Mouse (Mus musculus) heart, adult 2 months (tissue): Measurements from ENCODE around the gene Tnfsf13. TPM values are rescaled to one million over a fixed set of nuclear protein-coding genes. Genes with fewer than 3 reads are reported as not detected.

Source experiments
- DNase-seq, 2 experiments: peaks; one replicate each; pipeline ENCODE4 v3.0.0; 2021
- H3K27ac ChIP-seq: fragments of 200-600 bp; 2 replicates; pipeline ENCODE4 v1.8.1; 2022
- H3K27me3 ChIP-seq: fragments of 200-500 bp; 2 replicates; pipeline ENCODE4 v1.6.1; 2012; ENCODE audit warnings: mild to moderate bottlenecking, low read length, inconsistent platforms, mixed read lengths; ENCODE audit not compliant: control insufficient read depth, insufficient read depth
- H3K36me3 ChIP-seq: fragments of 200-500 bp; 2 replicates; pipeline ENCODE4 v1.6.1; 2012; ENCODE audit warnings: low read length, inconsistent platforms; ENCODE audit not compliant: control insufficient read depth, insufficient read depth
- H3K4me1 ChIP-seq: fragments of 200-500 bp; 2 replicates; pipeline ENCODE4 v1.6.1; 2011; ENCODE audit warnings: low read length; ENCODE audit not compliant: control insufficient read depth, insufficient read depth
- H3K4me3 ChIP-seq: fragments of 200-600 bp; 2 replicates; pipeline ENCODE4 v1.8.1; 2022
- H3K79me2 ChIP-seq: fragments of 200-500 bp; replicated peaks from 2 replicates; pipeline ENCODE4 v1.6.1; 2012; ENCODE audit warnings: mild to moderate bottlenecking, inconsistent platforms, low read length, moderate library complexity, mixed read lengths; ENCODE audit not compliant: control insufficient read depth, insufficient read depth
- H3K9ac ChIP-seq: fragments of 200-500 bp; 2 replicates; pipeline ENCODE4 v1.6.1; 2012; ENCODE audit warnings: low read depth, mild to moderate bottlenecking, control low read depth, inconsistent platforms, low read length, mixed read lengths
- CTCF ChIP-seq: fragments of 200-600 bp; IDR thresholded peaks from 2 replicates; pipeline ENCODE4 v1.8.1; 2022; ENCODE audit warnings: antibody characterized with exemption, mild to moderate bottlenecking, moderate library complexity
- EP300 ChIP-seq: fragments of 200-500 bp; IDR thresholded peaks from 2 replicates; pipeline ENCODE4 v1.6.1; 2011; ENCODE audit warnings: low read depth, low read length, control low read depth; ENCODE audit not compliant: insufficient read depth
- POLR2A ChIP-seq: fragments of 200-500 bp; IDR thresholded peaks from 2 replicates; pipeline ENCODE4 v1.6.1; 2011; ENCODE audit warnings: mild to moderate bottlenecking, low read depth, low read length, control low read depth; ENCODE audit not compliant: insufficient read depth
- WGBS: fragments of 180-500 bp; shearing (Covaris S2); methylation state at CpG from one replicate; pipeline ENCODE4 v1.1.7; 2018; 5-methylcytosine and 5-hydroxymethylcytosine counted together
- intact Hi-C: fragments of 180-260 bp; cut with DNase I; formaldehyde crosslinking; loops from one replicate; pipeline ENCODE4 v1.15.1; 2025
- microRNA-seq, 2 experiments: library from miRNA; unstranded; fragments of <30 nt; microRNA quantifications; one replicate each; pipeline ENCODE4 v1.2.0; 2021
- polyA plus RNA-seq: library from polyadenylated mRNA; depleted of rRNA; stranded (reverse); fragments of >200 nt; gene quantifications from 2 replicates; pipeline ENCODE4 v1.2.3, GENCODE M21; 2012; rRNA removed
- total RNA-seq, 2 experiments: library from RNA; stranded (reverse); gene quantifications; 2 replicates each; pipeline ENCODE4 v1.2.3; 2021

Gene Tnfsf13
- total and polyA plus RNA-seq, 3 experiments: 1.4 to 3.2 (median 2.9) TPM

GRCm38 (mm10) chr11:69633128-69633866 is 52.3 kb downstream of the Tnfsf13 start:
- no peak for DNase-seq

More at GRCm38 (mm10) chr11:69633128-69633866, 52.3 kb downstream of the Tnfsf13 start:
- intact Hi-C loops: no loop called here
- TF ChIP-seq EP300 (no peak), CTCF (no peak), POLR2A (no peak)
- Histone ChIP-seq H3K27me3 (no peaks in the 10 kb centered on the region), H3K4me3 (peak overlapping the region; percentile 80), H3K36me3 (peaks cover 19% of the 10 kb centered on the region), H3K79me2 (peaks cover 2% of the 10 kb centered on the region), H3K4me1 (peaks cover 5% of the 10 kb centered on the region), H3K9ac (peak overlapping the region; percentile 97), H3K27ac (peak overlapping the region; percentile 88)
- WGBS: under 1% methylated on average over 41 of the region's 50 CpGs

Small RNA genes lying within 50 kb of the gene (microRNA-seq; reads per million reads assigned to microRNA genes)
- gene Mir1934 (3.4 to 8.9 reads per million in 2 experiments), gene Mir467f (0 reads per million in 2 experiments)

Other genes with a start within 250 kb of the Tnfsf13 start
Only the 30 nearest of the 35 such genes appear.
- under 1 TPM; 0.08 to 0.41 TPM for gene Dnah2, start 136.7 kb downstream of the Tnfsf13 start, total RNA-seq
- gene Dnah2, start 136.7 kb downstream of the Tnfsf13 start, polyA plus RNA-seq: 0.15 and 0.23 TPM in 2 replicates
- 100 to 1,000 TPM in 1 of 2 experiments, 10 to 100 TPM in 1; 89.2 to 106 TPM for gene Efnb3, start 125.6 kb downstream of the Tnfsf13 start, total RNA-seq
- gene Efnb3, start 125.6 kb downstream of the Tnfsf13 start, polyA plus RNA-seq: 57.4 and 95.6 TPM in 2 replicates
- gene Wrap53, start 105.5 kb downstream of the Tnfsf13 start, total RNA-seq: 1 to 10 TPM; 5.4 to 5.6 TPM
- gene Wrap53, start 105.5 kb downstream of the Tnfsf13 start, polyA plus RNA-seq: 10.1 and 10.5 TPM in 2 replicates
- 10 to 100 TPM; 13.6 to 15.3 TPM for gene Trp53, start 105.4 kb downstream of the Tnfsf13 start, total RNA-seq
- 35.0 and 41.6 TPM in 2 replicates for gene Trp53, start 105.4 kb downstream of the Tnfsf13 start, polyA plus RNA-seq
- 10 to 100 TPM; 17.0 to 20.3 TPM for gene Atp1b2, start 79.8 kb downstream of the Tnfsf13 start, total RNA-seq
- 23.7 and 30.0 TPM in 2 replicates for gene Atp1b2, start 79.8 kb downstream of the Tnfsf13 start, polyA plus RNA-seq
- not detected for gene Shbg, start 67.9 kb downstream of the Tnfsf13 start, total RNA-seq
- not detected in 2 replicates for gene Shbg, start 67.9 kb downstream of the Tnfsf13 start, polyA plus RNA-seq
- 1 to 10 TPM; 1.8 to 1.9 TPM for gene Sat2, start 63.8 kb downstream of the Tnfsf13 start, total RNA-seq
- gene Sat2, start 63.8 kb downstream of the Tnfsf13 start, polyA plus RNA-seq: 4.5 and 6.1 TPM in 2 replicates
- gene Fxr2, start 52.8 kb downstream of the Tnfsf13 start, total RNA-seq: 100 to 1,000 TPM in 1 of 2 experiments, 10 to 100 TPM in 1; 86.0 to 103 TPM
- 61.2 and 112 TPM in 2 replicates for gene Fxr2, start 52.8 kb downstream of the Tnfsf13 start, polyA plus RNA-seq
- gene Sox15, start 30.5 kb downstream of the Tnfsf13 start, total RNA-seq: not detected
- gene Sox15, start 30.5 kb downstream of the Tnfsf13 start, polyA plus RNA-seq: not detected in 2 replicates
- gene Mpdu1, start 23.1 kb downstream of the Tnfsf13 start, total RNA-seq: 10 to 100 TPM; 13.7 to 14.2 TPM
- gene Mpdu1, start 23.1 kb downstream of the Tnfsf13 start, polyA plus RNA-seq: 40.8 and 41.3 TPM in 2 replicates
- gene Cd68, start 19.6 kb downstream of the Tnfsf13 start, total RNA-seq: 1 to 10 TPM; 7.4 to 7.6 TPM
- 7.0 and 14.8 TPM in 2 replicates for gene Cd68, start 19.6 kb downstream of the Tnfsf13 start, polyA plus RNA-seq
- gene Eif4a1, start 13.4 kb downstream of the Tnfsf13 start, total RNA-seq: 100 to 1,000 TPM; 173 to 198 TPM
- 147 and 250 TPM in 2 replicates for gene Eif4a1, start 13.4 kb downstream of the Tnfsf13 start, polyA plus RNA-seq
- gene Senp3, start 3.7 kb downstream of the Tnfsf13 start, total RNA-seq: 10 to 100 TPM; 31.1 to 33.2 TPM
- 35.1 and 51.8 TPM in 2 replicates for gene Senp3, start 3.7 kb downstream of the Tnfsf13 start, polyA plus RNA-seq
- 10 to 100 TPM; 18.4 to 21.9 TPM for gene Tnfsf12, start 10.1 kb upstream of the Tnfsf13 start, total RNA-seq
- gene Tnfsf12, start 10.1 kb upstream of the Tnfsf13 start, polyA plus RNA-seq: 29.2 and 32.0 TPM in 2 replicates
- gene Tnfsfm13, start 10.3 kb upstream of the Tnfsf13 start, total RNA-seq: 1 to 10 TPM; 2.8 to 3.2 TPM
- gene Tnfsfm13, start 10.3 kb upstream of the Tnfsf13 start, polyA plus RNA-seq: 3.7 and 4.7 TPM in 2 replicates
- 10 to 100 TPM; 25.3 to 30.4 TPM for gene Polr2a, start 72.9 kb upstream of the Tnfsf13 start, total RNA-seq
- gene Polr2a, start 72.9 kb upstream of the Tnfsf13 start, polyA plus RNA-seq: 15.6 and 20.2 TPM in 2 replicates
- not detected for gene Slc35g3, start 76.2 kb upstream of the Tnfsf13 start, total RNA-seq
- 0.35 TPM in 1 of 2 replicates, not detected in the other for gene Slc35g3, start 76.2 kb upstream of the Tnfsf13 start, polyA plus RNA-seq
- 10 to 100 TPM; 42.9 to 47.9 TPM for gene Zbtb4, start 80.1 kb upstream of the Tnfsf13 start, total RNA-seq
- 19.8 and 25.4 TPM in 2 replicates for gene Zbtb4, start 80.1 kb upstream of the Tnfsf13 start, polyA plus RNA-seq
- gene Chrnb1, start 110.2 kb upstream of the Tnfsf13 start, total RNA-seq: 1 to 10 TPM; 4.1 TPM
- gene Chrnb1, start 110.2 kb upstream of the Tnfsf13 start, polyA plus RNA-seq: 10.3 and 16.4 TPM in 2 replicates
- gene Fgf11, start 116.1 kb upstream of the Tnfsf13 start, total RNA-seq: 1 to 10 TPM; 1.9 to 2.5 TPM
- 3.3 and 4.3 TPM in 2 replicates for gene Fgf11, start 116.1 kb upstream of the Tnfsf13 start, polyA plus RNA-seq
- gene Tmem102, start 119.8 kb upstream of the Tnfsf13 start, total RNA-seq: under 1 TPM; 0.25 to 0.29 TPM
- 0.44 and 0.47 TPM in 2 replicates for gene Tmem102, start 119.8 kb upstream of the Tnfsf13 start, polyA plus RNA-seq
- gene Gm39566, start 129.5 kb upstream of the Tnfsf13 start, total RNA-seq: not detected
- gene Gm39566, start 129.5 kb upstream of the Tnfsf13 start, polyA plus RNA-seq: 0.02 and 0.09 TPM in 2 replicates
- gene Spem2, start 132.7 kb upstream of the Tnfsf13 start, total RNA-seq: not detected
- 0.15 and 0.20 TPM in 2 replicates for gene Spem2, start 132.7 kb upstream of the Tnfsf13 start, polyA plus RNA-seq
- gene Spem1, start 136.4 kb upstream of the Tnfsf13 start, total RNA-seq: not detected
- 0.23 and 0.32 TPM in 2 replicates for gene Spem1, start 136.4 kb upstream of the Tnfsf13 start, polyA plus RNA-seq
- 1 to 10 TPM; 3.4 to 5.0 TPM for gene Nlgn2, start 152.0 kb upstream of the Tnfsf13 start, total RNA-seq
- gene Nlgn2, start 152.0 kb upstream of the Tnfsf13 start, polyA plus RNA-seq: 6.0 and 6.7 TPM in 2 replicates
- gene Tmem256, start 152.7 kb upstream of the Tnfsf13 start, total RNA-seq: 100 to 1,000 TPM; 214 to 254 TPM
- 308 and 350 TPM in 2 replicates for gene Tmem256, start 152.7 kb upstream of the Tnfsf13 start, polyA plus RNA-seq
- 10 to 100 TPM; 21.2 to 22.4 TPM for gene Plscr3, start 160.6 kb upstream of the Tnfsf13 start, total RNA-seq
- 45.3 and 48.3 TPM in 2 replicates for gene Plscr3, start 160.6 kb upstream of the Tnfsf13 start, polyA plus RNA-seq
- gene Tnk1, start 172.9 kb upstream of the Tnfsf13 start, total RNA-seq: not detected
- gene Tnk1, start 172.9 kb upstream of the Tnfsf13 start, polyA plus RNA-seq: 0.20 and 0.68 TPM in 2 replicates
- not detected for gene Tmem95, start 192.2 kb upstream of the Tnfsf13 start, total RNA-seq
- gene Tmem95, start 192.2 kb upstream of the Tnfsf13 start, polyA plus RNA-seq: not detected in 2 replicates
- gene Kctd11, start 195.6 kb upstream of the Tnfsf13 start, total RNA-seq: 1 to 10 TPM; 2.3 to 2.6 TPM
- 2.9 TPM in 2 replicates for gene Kctd11, start 195.6 kb upstream of the Tnfsf13 start, polyA plus RNA-seq